Mouse (Mus musculus) megakaryocyte, embryonic 14.5 days (primary cell): ENCODE results near the gene Aicda.

Source experiments
- FLI1 ChIP-seq: IDR thresholded peaks from 2 replicates; pipeline ENCODE4 v1.6.1; 2012; ENCODE audit warnings: low read length, inconsistent platforms, mixed read lengths
- GATA1 ChIP-seq: IDR thresholded peaks from 3 replicates; pipeline ENCODE4 v1.6.1; 2012; ENCODE audit warnings: mixed read lengths, low read length, inconsistent platforms, borderline replicate concordance

GRCm38 (mm10) chr6:122545948-122546347, 7.7 kb upstream of the Aicda start:
- TF ChIP-seq GATA1 (no peak), FLI1 (no peak)
